Comparison of ENCODE assay signal across 23 mouse cellular contexts in the genomic region with DNA sequence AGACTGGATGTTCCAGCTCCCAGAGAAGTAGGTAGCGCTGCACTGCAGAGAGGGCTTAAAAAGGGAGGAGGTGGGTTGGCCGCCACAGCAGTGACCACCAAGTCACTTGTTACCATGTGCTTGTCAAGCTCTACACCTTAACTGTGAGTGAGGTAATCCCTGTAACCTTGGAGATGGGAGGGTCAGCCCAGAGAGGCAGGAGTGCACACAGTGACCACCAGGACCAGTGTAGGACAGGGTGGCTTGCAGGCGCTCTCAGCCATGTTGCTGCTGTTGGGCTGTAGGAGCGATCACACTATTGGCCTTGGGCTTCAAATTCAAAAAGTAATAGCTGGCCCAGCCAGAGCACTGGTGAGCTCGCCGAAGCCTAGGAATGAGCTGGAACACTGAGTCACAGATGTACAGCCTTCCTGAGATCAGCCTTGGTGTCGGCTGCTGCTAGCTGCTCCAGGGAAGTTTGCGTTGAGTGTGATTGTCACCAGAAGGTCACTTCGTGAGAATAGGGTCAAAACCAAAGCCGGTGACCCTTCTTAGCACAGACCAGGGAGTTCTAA.
"Had no signal": no experiment of that assay in that cellular context is flagged by ENCODE, and none has a peak within 500 bp of the region (broad histone marks: within the 10 kb centered on the region; RNA-seq: fewer than 3 reads in every experiment).

No protein-coding gene starts in this region.

- ATAC-seq: liver, embryonic 12.5 days; midbrain, embryonic 16.5 days had no signal

- H3K27ac ChIP-seq: kidney, embryonic 15.5 days; limb, embryonic 10.5 days; limb, embryonic 13.5 days; liver, embryonic 12.5 days; liver, embryonic 15.5 days; lung, embryonic 15.5 days had no signal

- H3K4me2 ChIP-seq: kidney, embryonic 15.5 days; limb, embryonic 13.5 days; liver, embryonic 12.5 days; liver, embryonic 15.5 days; lung, embryonic 15.5 days; midbrain, embryonic 11.5 days had no signal

- DNase-seq: kidney, adult 2 months; kidney, postnatal 14 days; kidney, postnatal 4 days; layer of hippocampus, adult 9-11 months; liver; lung, adult 18-20 months; lung, postnatal 10 days; lung, postnatal 36 days; right cerebral cortex, adult 18-20 months; right cerebral cortex, postnatal 14 days; spleen, adult 18-20 months; thymus, adult 2 months; thymus, postnatal 14 days; thymus, postnatal 4 days had no signal

- H3K9ac ChIP-seq: kidney, embryonic 15.5 days; limb, embryonic 13.5 days; liver, embryonic 12.5 days; liver, embryonic 15.5 days; lung, embryonic 15.5 days had no signal

- H3K4me3 ChIP-seq: kidney, embryonic 15.5 days; limb, embryonic 10.5 days; limb, embryonic 13.5 days; liver, embryonic 12.5 days; liver, embryonic 15.5 days; lung, embryonic 15.5 days; megakaryocyte, embryonic 14.5 days had no signal

- H3K4me1 ChIP-seq: kidney, embryonic 15.5 days; limb, embryonic 13.5 days; liver, embryonic 12.5 days; liver, embryonic 15.5 days; lung, embryonic 15.5 days had no signal

- H3K27me3 ChIP-seq: kidney, embryonic 15.5 days; limb, embryonic 13.5 days; liver, embryonic 12.5 days; liver, embryonic 15.5 days; lung, embryonic 15.5 days; megakaryocyte, embryonic 14.5 days had no signal

- H3K9me3 ChIP-seq: kidney, embryonic 15.5 days; limb, embryonic 10.5 days; limb, embryonic 13.5 days; liver, embryonic 12.5 days; liver, embryonic 15.5 days; lung, embryonic 15.5 days; megakaryocyte, embryonic 14.5 days had no signal
